Mouse (Mus musculus): Measurements from ENCODE around the gene Chn2. TPM values are rescaled to one million over a fixed set of nuclear protein-coding genes. Genes with fewer than 3 reads are reported as not detected.

The Chn2 gene
- polyA plus RNA-seq, 1 experiment from 2014 or later, result 5.5 TPM

GRCm38 (mm10) chr6:54046884-54047747 lies 7.8 kb downstream of the Chn2 start:
- DNase-seq (ENCODE audit: low spot score), result no peak

GRCm38 (mm10) chr6:54048768-54049167 lies 9.4 kb downstream of the Chn2 start:
- H3K9ac ChIP-seq (ENCODE audit: low read depth, low read length), result no peak overlapping the region
- 81% methylated on average over 6 of the region's 6 CpGs for WGBS
- no peak for ATAC-seq (replicated peaks; ENCODE audit: low FRiP score)

More at GRCm38 (mm10) chr6:54046884-54047747, 7.8 kb downstream of the Chn2 start:
- peaks cover 9% of the 10 kb centered on the region for H3K27me3 ChIP-seq (replicated peaks; ENCODE audit: control insufficient read depth, insufficient read depth, low read length)
- 72% methylated on average over 11 of the region's 11 CpGs for WGBS
- no peaks in the 10 kb centered on the region for H3K9me3 ChIP-seq (ENCODE audit: control insufficient read depth, low read length)
- no peaks in the 10 kb centered on the region for H3K36me3 ChIP-seq (ENCODE audit: control insufficient read depth, insufficient read depth, low read length)
- no peak overlapping the region for H3K9ac ChIP-seq (ENCODE audit: low read depth, low read length)
- H3K4me3 ChIP-seq (ENCODE audit: low read depth, low read length), result no peak overlapping the region
- H3K27ac ChIP-seq (ENCODE audit: low read depth, low read length), result no peak overlapping the region
- H3K4me2 ChIP-seq, result no peak overlapping the region
- ATAC-seq (replicated peaks; ENCODE audit: low FRiP score), result no peak; the same call in 1 of the 2 replicates
- H3K4me1 ChIP-seq (replicated peaks; ENCODE audit: control insufficient read depth, insufficient read depth, low read length), result peaks cover 2% of the 10 kb centered on the region; the same call in 1 of the 2 replicates

GRCm38 (mm10) chr6:54051173-54051572 lies 11.8 kb downstream of the Chn2 start:
- H3K27ac ChIP-seq (ENCODE audit: low read depth, low read length), result no peak overlapping the region
- no peak overlapping the region for H3K4me3 ChIP-seq (ENCODE audit: low read depth, low read length)
- ATAC-seq (replicated peaks; ENCODE audit: low FRiP score), result no peak
- WGBS, result 67% methylated on average over 7 of the region's 7 CpGs
- H3K27me3 ChIP-seq (replicated peaks; ENCODE audit: control insufficient read depth, insufficient read depth, low read length), result no peaks in the 10 kb centered on the region
- H3K9me3 ChIP-seq (ENCODE audit: control insufficient read depth, low read length), result no peaks in the 10 kb centered on the region
- DNase-seq (ENCODE audit: low spot score), result no peak
- H3K4me2 ChIP-seq, result no peak overlapping the region
- H3K36me3 ChIP-seq (ENCODE audit: control insufficient read depth, insufficient read depth, low read length), result no peaks in the 10 kb centered on the region
- no peak overlapping the region for H3K9ac ChIP-seq (ENCODE audit: low read depth, low read length)
- H3K4me1 ChIP-seq (replicated peaks; ENCODE audit: control insufficient read depth, insufficient read depth, low read length), result 0 out of 2 replicates have a peak, but pooled peaks cover 2% of the 10 kb centered on the region

More at GRCm38 (mm10) chr6:54048768-54049167, 9.4 kb downstream of the Chn2 start:
- Histone ChIP-seq H3K27ac (ENCODE audit: low read depth, low read length) (no peak overlapping the region), H3K27me3 (replicated peaks; ENCODE audit: control insufficient read depth, insufficient read depth, low read length) (no peaks in the 10 kb centered on the region), H3K36me3 (ENCODE audit: control insufficient read depth, insufficient read depth, low read length) (no peaks in the 10 kb centered on the region), H3K9me3 (ENCODE audit: control insufficient read depth, low read length) (no peaks in the 10 kb centered on the region), H3K4me3 (ENCODE audit: low read depth, low read length) (no peak overlapping the region), H3K4me1 (replicated peaks; ENCODE audit: control insufficient read depth, insufficient read depth, low read length) (peaks cover 2% of the 10 kb centered on the region; the same call in 1 of the 2 replicates), H3K4me2 (no peak overlapping the region)
- no peak for DNase-seq (ENCODE audit: low spot score)

- Histone ChIP-seq H3K36me3 (ENCODE audit: control insufficient read depth, insufficient read depth, low read length) (no peaks in the 10 kb centered on the region), H3K9ac (ENCODE audit: low read depth, low read length) (no peak overlapping the region), H3K4me3 (ENCODE audit: low read depth, low read length) (no peak overlapping the region), H3K4me2 (no peak overlapping the region), H3K27ac (ENCODE audit: low read depth, low read length) (no peak overlapping the region), H3K4me1 (replicated peaks; ENCODE audit: control insufficient read depth, insufficient read depth, low read length) (no peaks in the 10 kb centered on the region), H3K27me3 (replicated peaks; ENCODE audit: control insufficient read depth, insufficient read depth, low read length) (no peaks in the 10 kb centered on the region), H3K9me3 (ENCODE audit: control insufficient read depth, low read length) (no peaks in the 10 kb centered on the region)
- ATAC-seq (replicated peaks; ENCODE audit: low FRiP score) (no peak), DNase-seq (ENCODE audit: low spot score) (no peak)
- 91% methylated on average over 7 of the region's 7 CpGs for WGBS
Measured at GRCm38 (mm10) chr6:54052124-54052523, 12.8 kb downstream of the Chn2 start.

GRCm38 (mm10) chr6:54052666-54053065 lies 13.3 kb downstream of the Chn2 start:
- H3K36me3 ChIP-seq (ENCODE audit: control insufficient read depth, insufficient read depth, low read length), result no peaks in the 10 kb centered on the region
- no peaks in the 10 kb centered on the region for H3K4me1 ChIP-seq (replicated peaks; ENCODE audit: control insufficient read depth, insufficient read depth, low read length)
- H3K9ac ChIP-seq (ENCODE audit: low read depth, low read length), result no peak overlapping the region
- WGBS, result 80% methylated on average over 1 of the region's 1 CpGs
- DNase-seq (ENCODE audit: low spot score) (no peak), ATAC-seq (replicated peaks; ENCODE audit: low FRiP score) (no peak)
- H3K4me2 ChIP-seq, result no peak overlapping the region
- no peak overlapping the region for H3K27ac ChIP-seq (ENCODE audit: low read depth, low read length)
- H3K9me3 ChIP-seq (ENCODE audit: control insufficient read depth, low read length), result no peaks in the 10 kb centered on the region
- H3K4me3 ChIP-seq (ENCODE audit: low read depth, low read length), result no peak overlapping the region
- H3K27me3 ChIP-seq (replicated peaks; ENCODE audit: control insufficient read depth, insufficient read depth, low read length), result no peaks in the 10 kb centered on the region

GRCm38 (mm10) chr6:54053316-54053715 lies 14.0 kb downstream of the Chn2 start:
- no peaks in the 10 kb centered on the region for H3K4me1 ChIP-seq (replicated peaks; ENCODE audit: control insufficient read depth, insufficient read depth, low read length)
- no peaks in the 10 kb centered on the region for H3K36me3 ChIP-seq (ENCODE audit: control insufficient read depth, insufficient read depth, low read length)
- DNase-seq (ENCODE audit: low spot score) (no peak), ATAC-seq (replicated peaks; ENCODE audit: low FRiP score) (no peak)
- H3K9me3 ChIP-seq (ENCODE audit: control insufficient read depth, low read length), result no peaks in the 10 kb centered on the region
- no peak overlapping the region for H3K4me2 ChIP-seq
- no peak overlapping the region for H3K27ac ChIP-seq (ENCODE audit: low read depth, low read length)
- H3K4me3 ChIP-seq (ENCODE audit: low read depth, low read length), result no peak overlapping the region
- no peaks in the 10 kb centered on the region for H3K27me3 ChIP-seq (replicated peaks; ENCODE audit: control insufficient read depth, insufficient read depth, low read length)
- no peak overlapping the region for H3K9ac ChIP-seq (ENCODE audit: low read depth, low read length)
- 87% methylated on average over 3 of the region's 3 CpGs for WGBS

- Histone ChIP-seq H3K4me3 (ENCODE audit: low read depth, low read length) (no peak overlapping the region), H3K4me2 (no peak overlapping the region), H3K27ac (ENCODE audit: low read depth, low read length) (no peak overlapping the region), H3K4me1 (replicated peaks; ENCODE audit: control insufficient read depth, insufficient read depth, low read length) (peaks cover 3% of the 10 kb centered on the region; the same call in 1 of the 2 replicates), H3K9me3 (ENCODE audit: control insufficient read depth, low read length) (no peaks in the 10 kb centered on the region), H3K9ac (ENCODE audit: low read depth, low read length) (no peak overlapping the region), H3K36me3 (ENCODE audit: control insufficient read depth, insufficient read depth, low read length) (no peaks in the 10 kb centered on the region), H3K27me3 (replicated peaks; ENCODE audit: control insufficient read depth, insufficient read depth, low read length) (no peaks in the 10 kb centered on the region)
- ATAC-seq (replicated peaks; ENCODE audit: low FRiP score) (no peak), DNase-seq (ENCODE audit: low spot score) (no peak)
- 71% methylated on average over 5 of the region's 5 CpGs for WGBS
Measured at GRCm38 (mm10) chr6:54055387-54055786, 16.0 kb downstream of the Chn2 start.

GRCm38 (mm10) chr6:54056548-54057532 lies 17.5 kb downstream of the Chn2 start:
- Histone ChIP-seq H3K4me2 (no peak overlapping the region), H3K9me3 (ENCODE audit: control insufficient read depth, low read length) (no peaks in the 10 kb centered on the region), H3K27ac (ENCODE audit: low read depth, low read length) (no peak overlapping the region), H3K4me1 (replicated peaks; ENCODE audit: control insufficient read depth, insufficient read depth, low read length) (peaks cover 7% of the 10 kb centered on the region), H3K9ac (ENCODE audit: low read depth, low read length) (no peak overlapping the region), H3K4me3 (ENCODE audit: low read depth, low read length) (no peak overlapping the region), H3K36me3 (ENCODE audit: control insufficient read depth, insufficient read depth, low read length) (no peaks in the 10 kb centered on the region), H3K27me3 (replicated peaks; ENCODE audit: control insufficient read depth, insufficient read depth, low read length) (no peaks in the 10 kb centered on the region)
- 75% methylated on average over 18 of the region's 18 CpGs for WGBS
- no peak for ATAC-seq (replicated peaks; ENCODE audit: low FRiP score)
- DNase-seq (ENCODE audit: low spot score), result no peak

Measured in liver, embryonic 11.5 days (tissue).